Mouse (Mus musculus): ENCODE data around the gene Slc35a2. TPM values are rescaled to one million over a fixed set of nuclear protein-coding genes. Genes with fewer than 3 reads are reported as not detected.
"Not testable (repeated sequence)": the region's sequence is repeated elsewhere in the genome, so short reads cannot be mapped to it uniquely, and the experiment has no call there.

Slc35a2 gene
- total RNA-seq, 4 experiments from 2014 or later: 8.9 to 18.3 (median 13.5) TPM

DNA sequence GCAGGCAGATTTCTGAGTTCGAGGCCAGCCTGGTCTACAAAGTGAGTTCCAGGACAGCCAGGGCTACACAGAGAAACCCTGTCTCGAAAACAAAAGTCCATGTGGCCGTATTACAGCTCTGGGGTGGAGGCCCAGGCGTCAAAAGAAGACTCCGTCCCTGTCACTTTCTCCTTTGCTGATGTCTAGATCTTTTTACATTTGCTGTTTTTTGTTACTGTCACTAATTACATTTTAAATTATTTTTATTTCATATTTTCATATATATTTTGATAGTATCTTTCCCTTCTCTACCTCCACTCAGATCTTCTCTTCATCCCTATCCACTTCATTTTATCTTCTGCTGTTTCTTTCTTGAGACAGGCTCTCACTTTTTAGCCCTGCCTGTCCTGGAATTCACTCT, 23.9 kb downstream of the Slc35a2 start, which contains the start of gene Gm10491:
Gene Gm10491 (minus strand): TSS at position 101 of the 400 bp plus-strand sequence.
- no peak for DNase-seq (ENCODE audit: low spot score)

DNA sequence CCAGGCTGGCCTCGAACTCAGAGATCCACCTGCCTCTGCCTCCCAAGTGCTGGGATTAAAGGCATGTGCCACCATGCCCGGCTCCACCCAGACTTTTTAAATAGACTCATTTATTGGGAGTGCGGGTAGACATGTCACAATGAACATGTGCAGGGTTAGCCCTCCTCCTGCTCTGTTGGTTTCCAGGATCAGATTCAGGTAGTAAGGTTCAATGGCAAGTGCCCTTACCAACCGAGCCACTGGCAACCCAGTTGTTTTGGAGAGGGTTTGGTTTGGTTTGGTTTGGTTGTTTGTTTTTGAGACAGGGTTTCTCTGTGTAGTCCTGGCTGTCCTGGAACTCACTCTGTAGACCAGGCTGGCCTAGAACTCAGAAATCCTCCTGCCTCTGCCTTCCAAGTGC, 25.4 kb downstream of the Slc35a2 start, which contains the start of gene Gm10490:
Gene Gm10490 (plus strand): TSS at position 301 of the 400 bp plus-strand sequence.
- DNase-seq (ENCODE audit: low spot score): not testable (repeated sequence)

DNA sequence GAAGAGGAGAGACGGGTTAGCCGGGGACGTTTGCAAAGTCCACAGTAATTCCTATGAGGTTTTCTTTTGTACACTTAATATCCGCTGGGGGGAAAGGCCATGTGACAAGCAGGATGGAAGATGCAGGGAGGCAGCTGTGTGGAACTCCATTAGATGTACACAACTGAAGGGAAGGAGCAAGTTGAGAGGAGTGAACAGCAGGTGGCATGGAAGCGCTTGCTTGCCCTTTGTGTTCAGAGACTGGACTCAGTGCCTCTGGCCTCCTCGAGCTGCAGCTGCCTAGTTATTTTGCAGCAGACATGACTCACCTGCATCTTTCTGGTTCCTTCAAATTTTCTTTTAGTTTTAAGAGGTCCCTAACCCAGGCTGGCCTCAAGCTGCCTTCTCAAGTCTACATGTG, 26.6 kb downstream of the Slc35a2 start:
- DNase-seq (ENCODE audit: low spot score): no peak

- DNase-seq (ENCODE audit: low spot score): not testable (repeated sequence)
Observed at GRCm38 (mm10) chrX:7915669-7916068, 31.8 kb downstream of the Slc35a2 start.

- DNase-seq (ENCODE audit: low spot score): not testable (repeated sequence)
Observed at GRCm38 (mm10) chrX:7917960-7918359, 34.1 kb downstream of the Slc35a2 start.

DNA sequence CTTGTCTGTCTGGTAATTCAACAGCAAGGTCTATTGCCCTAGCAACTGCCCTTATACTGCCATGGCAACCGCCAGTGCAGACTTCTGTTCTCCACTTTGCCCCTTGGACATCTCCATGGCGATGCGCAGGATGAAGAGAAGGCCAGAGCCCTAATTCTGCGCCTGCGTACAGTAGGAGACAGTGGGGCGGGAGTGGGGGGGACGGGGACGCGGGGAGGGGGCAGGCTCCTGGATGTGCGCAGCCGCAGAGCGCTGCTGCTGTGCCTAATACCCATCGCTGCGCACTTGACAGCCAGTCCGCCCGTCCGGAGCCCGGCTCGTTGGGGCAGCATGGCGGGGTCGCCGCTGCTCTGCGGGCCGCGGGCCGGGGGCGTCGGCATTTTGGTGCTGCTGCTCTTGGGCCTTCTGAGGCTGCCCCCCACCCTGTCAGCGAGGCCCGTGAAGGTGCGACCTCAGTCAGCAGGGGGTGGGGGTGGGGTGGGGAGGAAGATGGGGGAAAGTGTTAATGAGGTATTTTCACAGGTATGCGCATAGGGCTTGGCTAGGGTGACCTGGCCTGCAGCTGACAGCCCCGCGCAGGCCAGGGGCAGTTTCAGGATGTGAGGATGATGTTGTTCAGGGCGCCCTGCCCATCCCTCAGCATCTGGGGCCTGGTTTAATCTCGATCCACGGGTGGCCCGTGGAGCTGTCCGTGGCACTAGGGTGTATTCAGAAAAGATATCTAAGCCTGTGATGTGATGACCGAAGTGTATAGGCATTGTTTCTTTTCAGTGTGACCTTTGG, 36.0 kb downstream of the Slc35a2 start, which contains the start of gene Pcsk1n:
Gene Pcsk1n (plus strand): TSS at position 222 of the 783 bp plus-strand sequence.
- DNase-seq (ENCODE audit: low spot score): no peak

DNA sequence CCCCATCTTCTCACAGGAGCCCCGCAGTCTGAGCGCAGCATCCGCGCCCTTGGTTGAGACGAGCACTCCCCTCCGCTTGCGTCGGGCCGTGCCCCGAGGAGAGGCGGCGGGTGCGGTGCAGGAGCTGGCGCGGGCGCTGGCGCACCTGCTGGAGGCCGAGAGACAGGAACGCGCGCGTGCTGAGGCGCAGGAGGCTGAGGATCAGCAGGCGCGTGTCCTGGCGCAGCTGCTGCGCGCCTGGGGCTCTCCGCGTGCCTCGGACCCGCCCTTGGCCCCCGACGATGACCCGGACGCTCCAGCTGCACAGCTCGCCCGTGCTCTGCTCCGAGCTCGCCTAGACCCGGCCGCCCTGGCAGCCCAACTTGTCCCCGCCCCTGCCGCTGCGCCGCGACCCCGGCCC, 38.2 kb downstream of the Slc35a2 start:
- DNase-seq (ENCODE audit: low spot score): no peak

- DNase-seq (ENCODE audit: low spot score): no peak
Observed at GRCm38 (mm10) chrX:7926266-7926665, 42.4 kb downstream of the Slc35a2 start.

DNA sequence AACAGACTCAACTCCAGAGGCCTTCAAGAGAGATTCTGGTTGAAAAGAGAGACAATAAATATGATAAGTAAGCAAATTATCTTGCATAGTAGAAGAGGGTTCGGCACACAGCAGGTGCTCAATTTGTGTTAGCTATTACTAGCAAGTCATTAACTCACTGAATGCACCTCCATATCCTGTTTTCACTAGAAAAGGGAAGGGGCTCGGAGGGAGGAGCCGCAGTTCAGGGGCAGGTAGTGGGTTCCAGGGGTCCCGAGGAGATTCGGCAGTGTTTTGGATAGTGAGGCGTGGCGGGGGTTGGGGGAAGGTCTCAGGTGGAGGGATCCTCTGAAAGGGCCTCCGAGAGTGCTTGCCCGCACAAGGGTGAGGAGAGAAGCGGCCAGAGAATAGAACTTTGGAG, 43.3 kb downstream of the Slc35a2 start:
- DNase-seq (ENCODE audit: low spot score): no peak

GRCm38 (mm10) chrX:7928270-7928790, 44.5 kb downstream of the Slc35a2 start, which contains the start of gene Eras:
Gene Eras, minus strand, starts transcription at chrX:7928607.
- DNase-seq (ENCODE audit: low spot score): no peak

DNA sequence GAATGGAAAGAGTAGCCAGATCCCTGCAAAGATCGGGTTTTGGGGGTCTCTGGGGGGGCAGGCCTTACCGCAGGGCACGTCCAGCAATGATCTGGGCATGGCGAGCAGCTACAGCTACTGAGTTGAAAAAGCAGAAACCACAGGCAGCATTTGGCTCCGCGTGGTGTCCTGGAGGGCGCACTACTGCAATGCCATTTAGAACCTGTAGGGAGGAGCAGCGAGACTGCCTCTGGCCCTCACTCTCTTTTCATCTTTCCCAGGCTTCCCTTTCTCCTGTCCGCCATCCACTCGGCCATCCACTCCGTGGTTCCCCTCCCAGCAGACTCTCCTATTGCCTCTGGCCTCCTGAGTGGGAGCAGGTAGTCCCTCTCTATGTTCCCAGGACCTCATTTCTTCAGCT, 53.0 kb downstream of the Slc35a2 start:
- DNase-seq (ENCODE audit: low spot score): no peak

DNA sequence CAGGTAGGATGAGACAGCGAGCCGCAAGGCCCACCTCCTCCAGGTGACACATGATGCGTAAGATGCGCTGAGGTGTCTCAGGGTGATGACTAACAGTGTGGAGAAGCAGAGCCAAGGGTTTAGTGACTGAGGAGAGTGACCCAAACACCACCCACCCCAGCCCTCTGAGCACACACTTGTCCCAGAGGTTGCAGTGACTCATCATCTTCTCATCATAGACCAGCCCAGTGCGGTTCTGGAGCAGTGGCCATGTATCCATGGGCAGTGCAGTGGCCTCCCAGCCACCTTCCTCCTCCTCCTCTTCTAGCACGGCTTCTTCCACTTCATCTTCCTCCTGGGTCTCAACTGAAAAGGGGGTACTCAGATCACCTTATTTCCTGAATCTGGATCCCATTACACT, 53.8 kb downstream of the Slc35a2 start:
- no peak for DNase-seq (ENCODE audit: low spot score)

Other genes with a start within 250 kb of the Slc35a2 start
- 1 to 10 TPM; 2.9 to 5.4 (median 3.8) TPM for gene Syp, start 245.6 kb upstream of the Slc35a2 start, total RNA-seq (2022)
- 10 to 100 TPM; 18.8 to 22.2 (median 19.5) TPM for gene Prickle3, start 226.8 kb upstream of the Slc35a2 start, total RNA-seq (2022)
- gene Plp2, start 212.6 kb upstream of the Slc35a2 start, total RNA-seq (2022): 10 to 100 TPM; 39.8 to 56.9 (median 51.1) TPM
- gene Magix, start 202.8 kb upstream of the Slc35a2 start, total RNA-seq (2022): 10 to 100 TPM; 26.1 to 30.3 (median 28.8) TPM
- 10 to 100 TPM; 18.3 to 21.9 (median 21.3) TPM for gene Gpkow, start 186.9 kb upstream of the Slc35a2 start, total RNA-seq (2022)
- 10 to 100 TPM; 34.4 to 60.5 (median 46.7) TPM for gene Wdr45, start 169.7 kb upstream of the Slc35a2 start, total RNA-seq (2022)
- not detected for gene Gm45208, start 161.8 kb upstream of the Slc35a2 start, total RNA-seq (2022)
- 1 to 10 TPM; 4.3 to 6.7 (median 5.7) TPM for gene Praf2, start 155.6 kb upstream of the Slc35a2 start, total RNA-seq (2022)
- 1 to 10 TPM in 1 of 4 experiments, under 1 TPM in 3; 0.37 to 1.0 (median 0.73) TPM for gene Ccdc120, start 133.1 kb upstream of the Slc35a2 start, total RNA-seq (2022)
- 10 to 100 TPM; 11.9 to 16.9 (median 14.8) TPM for gene Tfe3, start 121.5 kb upstream of the Slc35a2 start, total RNA-seq (2022)
- gene Gripap1, start 94.3 kb upstream of the Slc35a2 start, total RNA-seq (2022): 10 to 100 TPM; 23.1 to 26.1 (median 24.7) TPM
- gene Kcnd1, start 61.7 kb upstream of the Slc35a2 start, total RNA-seq (2022): under 1 TPM; 0.23 to 0.30 (median 0.27) TPM
- gene Otud5, start 42.7 kb upstream of the Slc35a2 start, total RNA-seq (2022): 10 to 100 TPM; 20.0 to 24.9 (median 21.5) TPM
- gene Pim2, start 5.8 kb upstream of the Slc35a2 start, total RNA-seq (2022): 1 to 10 TPM; 2.4 to 6.1 (median 3.7) TPM
- 10 to 100 TPM; 20.0 to 24.0 (median 20.9) TPM for gene Pqbp1, start 15.2 kb downstream of the Slc35a2 start, total RNA-seq (2022)
- 10 to 100 TPM; 44.7 to 50.5 (median 46.7) TPM for gene Timm17b, start 15.3 kb downstream of the Slc35a2 start, total RNA-seq (2022)
- not detected for gene Gm10491, start 23.8 kb downstream of the Slc35a2 start, total RNA-seq (2022)
- gene Gm10490, start 25.5 kb downstream of the Slc35a2 start, total RNA-seq (2022): not detected
- gene Pcsk1n, start 35.8 kb downstream of the Slc35a2 start, total RNA-seq (2022): under 1 TPM; 0.11 to 0.20 (median 0.16) TPM
- not detected for gene Eras, start 44.6 kb downstream of the Slc35a2 start, total RNA-seq (2022)
- 10 to 100 TPM; 10.4 to 11.5 (median 10.9) TPM for gene Hdac6, start 63.9 kb downstream of the Slc35a2 start, total RNA-seq (2022)
- under 1 TPM in 1 of 4 experiments, not detected in 3; 0.32 TPM for gene Gata1, start 94.0 kb downstream of the Slc35a2 start, total RNA-seq (2022)
- gene Glod5, start 134.5 kb downstream of the Slc35a2 start, total RNA-seq (2022): not detected
- 1 to 10 TPM; 4.0 to 6.4 (median 4.5) TPM for gene Suv39h1, start 190.7 kb downstream of the Slc35a2 start, total RNA-seq (2022)
- gene Was, start 206.5 kb downstream of the Slc35a2 start, total RNA-seq (2022): 1 to 10 TPM; 1.3 to 2.5 (median 1.6) TPM
- 10 to 100 TPM; 34.2 to 48.2 (median 41.0) TPM for gene Wdr13, start 248.9 kb downstream of the Slc35a2 start, total RNA-seq (2022)